Mouse (Mus musculus) spleen, postnatal 10 days (tissue): ENCODE measurements around the gene Ciz1.

Experiments used
- DNase-seq, 2 experiments: peaks; one replicate each; pipeline ENCODE4 v3.0.0; 2021 to 2022; ENCODE audit warnings: low spot score in 2 of 2

The Ciz1 gene

GRCm38 (mm10) chr2:32319586-32320580 lies 32.2 kb upstream of the Ciz1 start:
- no peak for DNase-seq

GRCm38 (mm10) chr2:32320721-32321120 lies 31.4 kb upstream of the Ciz1 start:
- DNase-seq = no peak

GRCm38 (mm10) chr2:32321591-32322298 lies 30.4 kb upstream of the Ciz1 start:
- DNase-seq = no peak

- no peak for DNase-seq
These were observed 29.1 kb upstream of the Ciz1 start for GRCm38 (mm10) chr2:32322754-32323741.

GRCm38 (mm10) chr2:32324322-32324721 lies 27.8 kb upstream of the Ciz1 start:
- no peak for DNase-seq

- DNase-seq = no peak
These were observed 26.8 kb upstream of the Ciz1 start for GRCm38 (mm10) chr2:32325342-32325741.

- DNase-seq = no peak
These were observed 24.9 kb upstream of the Ciz1 start for GRCm38 (mm10) chr2:32327200-32327599.

- DNase-seq = no peak
These were observed 23.1 kb upstream of the Ciz1 start for GRCm38 (mm10) chr2:32328911-32329460.

GRCm38 (mm10) chr2:32329531-32329930 lies 22.6 kb upstream of the Ciz1 start:
- no peak for DNase-seq

GRCm38 (mm10) chr2:32332159-32332558 lies 20.0 kb upstream of the Ciz1 start:
- no peak for DNase-seq

GRCm38 (mm10) chr2:32335888-32336287 lies 16.2 kb upstream of the Ciz1 start:
- DNase-seq = no peak

GRCm38 (mm10) chr2:32339912-32340642 lies 12.1 kb upstream of the Ciz1 start:
- no peak for DNase-seq

- DNase-seq = no peak
These were observed 11.1 kb upstream of the Ciz1 start for GRCm38 (mm10) chr2:32340836-32341633.

GRCm38 (mm10) chr2:32341634-32341939 lies 10.5 kb upstream of the Ciz1 start:
- DNase-seq = no peak

- DNase-seq = no peak
These were observed 10.1 kb upstream of the Ciz1 start for GRCm38 (mm10) chr2:32342039-32342438.

GRCm38 (mm10) chr2:32342539-32343350 lies 9.4 kb upstream of the Ciz1 start:
- DNase-seq = no peak

GRCm38 (mm10) chr2:32343351-32343671 lies 8.8 kb upstream of the Ciz1 start:
- DNase-seq = no peak

- no peak for DNase-seq
These were observed 8.1 kb upstream of the Ciz1 start for GRCm38 (mm10) chr2:32344056-32344455.
